Mouse (Mus musculus) c-Kit-negative CD71-positive TER-119-positive erythroid progenitor cells, embryonic 14.5 days (primary cell): Measurements from ENCODE around the gene Madd.
A peak's percentile ranks its signal among the peaks of the same experiment; 100 is the strongest.

Experiments used
- DNase-seq: peaks from one replicate; pipeline ENCODE4 v3.0.0-alpha.2; 2013; ENCODE audit warnings: low read depth, low spot score

The Madd gene

DNA sequence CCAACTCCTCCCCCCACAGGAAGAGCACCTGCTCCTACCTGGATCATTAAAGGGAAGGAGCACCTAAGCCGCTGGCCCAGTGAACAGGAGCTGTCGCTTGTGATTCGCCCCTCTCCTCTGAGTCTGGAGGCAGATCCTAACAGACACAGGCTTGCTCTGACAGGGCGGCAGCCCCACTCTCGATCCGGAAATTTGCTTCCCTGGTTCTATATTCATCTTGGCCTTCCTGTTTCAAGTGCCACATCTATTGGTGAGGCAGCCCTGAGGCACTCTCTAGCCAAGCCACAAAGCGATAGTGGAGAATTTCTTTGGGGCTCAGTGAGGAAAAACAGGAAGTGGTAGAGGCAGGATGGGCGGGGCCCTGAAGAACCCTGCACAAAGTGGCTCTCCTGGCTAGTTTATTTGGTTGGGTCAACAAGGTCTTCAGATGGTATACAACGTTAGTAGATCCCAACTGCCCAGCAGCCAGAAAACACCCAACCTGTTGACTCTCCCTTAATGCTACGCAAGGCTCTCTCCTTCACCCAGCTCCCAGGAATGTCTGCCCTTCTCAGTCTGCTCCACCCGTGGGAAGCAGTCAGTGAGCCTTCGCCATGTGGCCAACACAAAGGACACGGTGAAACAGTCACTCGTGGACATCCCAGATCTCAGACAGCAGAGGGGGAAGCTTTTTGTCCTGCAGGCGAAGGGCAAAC lies at the start of gene Madd:
Madd (minus strand) TSS at position 127 of the 695 bp plus-strand sequence.
- peak; percentile 22 for DNase-seq

DNA sequence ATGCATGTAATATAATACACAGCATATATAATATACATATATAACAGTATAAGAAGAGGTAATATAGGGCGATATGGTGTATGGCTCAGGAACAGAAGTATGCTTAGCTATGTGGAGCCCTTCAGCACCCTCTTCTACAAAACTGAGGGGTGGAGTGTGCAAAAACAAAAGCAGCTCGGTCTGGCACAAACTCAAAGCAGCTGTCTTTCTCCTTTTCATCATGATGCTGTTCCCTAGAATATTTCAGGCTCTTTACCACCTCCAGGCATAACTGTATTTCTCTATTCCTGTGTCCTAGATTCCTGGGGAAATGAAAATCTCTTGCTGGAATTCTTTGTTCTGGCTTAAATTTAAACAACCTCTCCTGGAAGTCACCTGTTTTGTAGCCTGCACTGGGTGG lies 46.1 kb upstream of the Madd start:
- no peak for DNase-seq

DNA sequence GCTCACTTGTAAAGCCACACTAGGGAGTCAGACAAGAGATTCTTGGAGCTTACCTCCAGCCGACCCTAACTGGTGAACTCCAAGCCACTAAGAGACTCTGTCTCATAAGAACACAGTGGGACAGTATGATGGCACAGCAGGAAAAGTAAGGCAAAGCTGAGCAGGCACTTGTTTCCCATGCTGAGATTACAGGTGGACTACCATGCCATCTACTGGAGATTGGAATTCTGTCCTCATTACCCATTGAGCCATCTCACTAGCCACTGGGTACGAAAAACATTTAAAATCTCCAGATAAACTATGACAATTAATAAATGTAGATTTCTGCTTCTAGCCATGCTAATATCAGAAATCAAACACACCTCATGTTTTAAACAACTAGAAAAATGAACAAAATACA lies 40.0 kb upstream of the Madd start:
- DNase-seq = no peak

DNA sequence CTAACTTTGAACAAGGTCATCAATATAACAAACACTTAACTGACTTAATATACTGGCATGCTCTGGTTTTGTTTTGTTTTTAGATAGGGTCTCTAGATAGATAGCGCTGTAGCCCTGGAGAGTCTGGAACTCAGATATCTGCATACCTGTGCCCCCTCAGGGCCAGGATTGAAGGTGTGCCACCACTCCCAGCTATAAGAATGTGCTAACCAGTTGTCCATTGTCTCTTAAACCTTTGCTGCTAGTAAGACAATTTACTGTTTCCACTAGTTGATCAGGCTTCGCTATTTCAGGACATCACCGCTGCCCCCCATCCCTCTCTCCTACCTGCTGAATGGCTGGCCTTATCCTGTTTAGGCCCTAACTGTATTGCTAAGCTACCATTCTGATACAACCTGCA lies 36.9 kb upstream of the Madd start:
- no peak for DNase-seq

DNA sequence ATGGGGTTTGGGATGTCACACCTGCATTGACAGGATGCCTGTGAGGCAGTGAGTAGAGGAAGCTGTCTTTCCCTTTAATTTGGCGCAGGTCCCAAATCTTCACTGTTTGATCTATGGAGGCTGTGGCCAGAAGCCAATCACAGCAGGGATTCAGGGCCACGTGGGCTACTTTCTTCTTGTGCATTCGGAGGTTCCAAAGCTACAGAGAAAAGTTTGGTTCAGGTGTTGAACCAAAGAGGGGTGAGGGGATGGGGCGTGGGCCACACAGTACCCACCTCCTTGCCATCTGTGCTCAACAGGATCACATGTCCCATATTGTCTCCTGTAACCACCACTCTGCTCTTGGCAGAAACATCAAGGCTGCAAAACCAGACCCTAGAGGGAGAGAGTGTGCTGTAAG lies 33.4 kb upstream of the Madd start:
- DNase-seq = no peak

DNA sequence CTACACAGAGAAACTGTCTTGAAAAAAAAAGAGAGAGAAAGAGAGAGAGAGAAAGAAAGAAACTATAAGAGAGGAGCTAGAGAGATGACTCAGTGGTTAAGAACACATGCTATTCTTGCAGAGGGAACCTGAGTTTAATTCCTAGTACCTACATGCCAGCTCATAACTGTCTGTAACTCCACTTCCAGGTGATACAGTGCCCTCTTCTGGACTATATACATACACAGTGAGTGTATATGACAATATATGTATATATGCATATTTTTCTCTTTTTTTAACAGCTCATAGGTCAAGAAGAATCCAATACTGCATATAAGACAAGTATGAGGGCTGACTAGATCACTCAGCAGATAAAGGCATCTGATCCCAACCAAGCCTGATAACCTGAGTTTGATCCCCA lies 29.7 kb upstream of the Madd start:
- DNase-seq = no peak

DNA sequence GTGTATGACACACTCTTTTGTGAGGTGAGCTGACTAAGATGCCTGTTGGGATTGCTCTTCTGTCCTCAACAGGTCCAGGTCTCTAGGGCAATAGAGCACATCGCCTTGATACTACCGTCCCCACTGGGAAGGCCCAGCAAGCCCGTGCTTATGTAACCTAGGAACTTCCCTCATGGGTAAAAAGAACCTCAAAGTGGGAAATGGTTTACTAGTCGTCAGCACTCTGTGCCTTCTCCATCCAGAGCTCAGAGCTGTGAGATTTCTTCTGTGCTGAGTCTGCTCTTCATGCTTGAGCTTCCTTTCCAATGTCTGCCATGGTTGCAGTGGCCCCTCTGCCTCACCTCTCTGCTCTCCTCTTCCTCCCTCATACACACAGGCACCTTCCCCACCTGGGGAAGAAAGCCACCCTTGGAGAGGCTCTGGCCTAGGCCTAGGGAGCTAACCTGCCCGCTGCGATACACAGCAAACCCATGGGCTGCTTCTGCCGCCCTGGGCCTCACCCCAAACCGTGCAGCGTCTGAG lies 22.7 kb upstream of the Madd start:
- DNase-seq = no peak

DNA sequence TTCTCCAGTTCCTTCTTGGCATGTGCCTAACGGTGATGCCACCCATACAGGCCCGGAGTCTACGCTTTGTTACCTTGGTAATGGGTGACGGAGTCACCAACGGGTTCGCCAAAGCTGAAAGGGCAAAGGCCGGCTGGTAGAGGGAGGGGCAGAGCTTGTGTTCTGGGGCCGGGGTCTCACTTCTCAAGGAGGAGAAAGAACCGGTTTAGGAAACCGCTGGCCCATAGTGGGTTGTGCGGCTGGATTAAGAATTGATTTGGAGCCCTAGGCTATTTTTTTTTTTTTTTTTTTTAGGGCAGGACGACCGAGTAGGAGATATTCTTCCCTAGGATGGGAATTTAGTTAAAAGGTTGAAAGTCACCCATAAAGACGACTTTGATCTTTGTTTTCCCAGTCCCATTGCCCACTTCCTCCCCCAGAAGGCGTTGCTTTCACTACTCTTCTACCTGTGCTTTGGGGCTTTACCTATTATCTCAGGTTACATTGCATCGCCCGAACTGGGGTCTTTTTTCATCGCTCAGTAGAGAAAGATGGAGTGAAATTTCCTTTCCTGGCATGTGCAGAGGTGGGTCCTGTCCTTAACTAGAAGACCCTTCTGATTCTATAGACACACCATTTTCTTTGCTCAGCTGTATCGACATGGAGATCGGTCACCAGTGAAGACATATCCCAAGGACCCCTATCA lies 19.5 kb upstream of the Madd start:
- no peak for DNase-seq

DNA sequence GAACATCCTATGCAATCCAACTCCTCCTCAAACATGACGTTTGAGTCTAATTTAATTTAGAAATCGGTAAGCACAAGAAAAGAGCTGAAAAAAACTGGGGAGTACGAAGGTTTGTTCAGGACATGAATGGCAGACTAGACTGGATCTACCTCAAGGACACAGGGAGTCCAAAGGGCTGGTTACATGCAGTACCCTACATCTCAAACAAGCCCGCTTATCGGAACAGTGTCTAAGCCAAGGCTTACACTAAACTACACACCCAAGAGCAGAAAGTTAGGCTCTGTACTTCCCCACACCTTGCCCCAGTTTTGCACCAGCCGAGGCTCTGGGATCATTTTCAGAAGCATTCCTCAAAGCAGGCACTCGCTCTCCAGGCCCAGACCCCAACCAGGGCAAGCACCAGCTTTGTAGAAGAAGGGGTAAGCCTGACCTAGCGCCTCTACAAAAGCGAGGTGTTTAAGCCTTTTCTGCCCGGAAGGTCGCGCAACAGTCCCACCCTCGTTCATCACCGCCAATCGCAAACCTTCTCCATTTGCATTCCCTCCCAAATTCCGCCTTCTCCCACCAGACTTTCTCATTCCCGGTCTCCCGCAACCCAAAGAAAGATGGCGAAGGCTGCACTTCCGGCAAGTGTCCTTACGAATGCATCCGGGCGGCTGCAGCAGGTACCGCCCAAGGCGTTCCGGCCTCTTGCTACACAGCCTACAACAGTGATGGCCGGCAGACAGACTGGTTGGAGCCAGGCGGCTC lies 18.8 kb upstream of the Madd start, which contains the start of the genes Nr1h3 and Acp2:
Nr1h3 (minus strand) TSS at position 613 of the 750 bp plus-strand sequence.
Acp2 (plus strand) TSS at position 664 of the 750 bp plus-strand sequence.
- peak; percentile 82 for DNase-seq

DNA sequence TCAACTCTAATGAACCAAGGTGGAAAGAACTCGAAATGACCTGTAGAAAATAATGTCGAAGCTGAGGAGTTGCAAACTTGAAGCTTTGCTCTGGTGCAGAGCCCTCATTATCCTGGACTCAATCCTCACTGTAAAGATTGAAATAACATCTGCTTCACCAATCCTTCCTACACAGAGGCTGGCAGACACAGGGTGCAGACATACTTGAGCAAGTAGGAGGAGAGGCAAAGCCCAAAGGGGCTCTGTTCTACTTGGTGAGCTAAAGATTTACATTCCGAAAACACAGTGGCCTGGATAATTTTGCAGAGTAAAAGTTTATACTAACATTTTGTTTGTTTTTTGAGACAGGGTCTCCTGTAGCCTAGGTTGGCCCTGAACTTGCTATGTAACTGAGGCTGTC lies 15.3 kb upstream of the Madd start:
- DNase-seq = no peak

DNA sequence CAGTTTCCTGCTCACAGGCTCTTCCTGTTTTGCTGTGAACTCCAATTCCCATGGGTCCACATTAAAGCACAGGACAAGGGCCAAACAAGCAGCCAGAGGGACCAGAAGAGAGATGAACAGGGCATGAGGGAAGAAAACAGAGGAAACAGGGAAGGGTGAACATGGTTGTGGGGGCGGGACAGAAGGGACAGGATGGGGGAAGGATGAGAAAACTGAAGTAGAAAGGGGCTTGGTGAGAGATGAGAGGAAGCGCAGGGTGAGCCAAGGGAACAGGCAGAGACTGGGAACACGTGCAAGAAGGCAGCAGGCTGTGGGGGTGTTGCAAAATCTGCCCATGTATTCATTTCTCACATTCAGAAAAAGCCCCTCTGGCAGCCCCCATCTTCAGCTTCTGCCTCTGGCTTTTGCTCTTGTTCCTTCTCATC lies 13.0 kb upstream of the Madd start:
- no peak for DNase-seq

DNA sequence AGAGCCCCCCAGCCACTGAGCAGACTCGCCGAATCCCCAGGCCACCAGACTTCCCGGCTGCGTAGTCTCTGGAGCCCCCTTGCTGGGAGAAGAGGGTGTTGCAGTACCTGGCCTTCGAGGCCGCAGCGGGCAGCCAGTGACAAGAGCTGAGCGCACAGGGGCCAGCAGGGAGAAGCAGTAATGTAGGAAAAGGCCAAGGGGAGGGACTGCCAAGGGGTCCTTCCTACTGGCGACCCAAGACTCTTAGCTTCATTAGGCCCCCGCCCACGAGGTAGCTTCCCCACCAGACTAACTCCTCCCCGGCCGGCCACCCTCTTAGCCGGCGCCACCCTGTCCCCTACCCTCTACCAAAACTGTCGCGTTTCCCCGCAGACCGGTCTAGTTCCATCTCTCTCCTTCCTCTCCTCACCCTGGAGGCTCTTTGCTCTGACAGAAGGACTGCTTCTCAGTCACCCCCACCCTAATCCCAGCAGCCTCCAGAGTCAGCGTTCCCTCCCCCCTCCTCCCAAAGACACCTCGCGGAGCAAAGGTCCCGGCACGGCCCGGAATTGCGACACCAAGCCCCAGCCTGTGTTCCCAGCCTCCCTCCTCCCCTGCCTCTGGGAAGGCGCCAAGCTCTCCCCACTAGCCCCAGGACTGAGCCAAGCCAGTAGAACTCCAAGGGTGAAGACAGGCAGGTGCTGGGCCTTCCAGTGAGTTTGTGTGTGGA lies 11.1 kb upstream of the Madd start:
- DNase-seq = no peak

DNA sequence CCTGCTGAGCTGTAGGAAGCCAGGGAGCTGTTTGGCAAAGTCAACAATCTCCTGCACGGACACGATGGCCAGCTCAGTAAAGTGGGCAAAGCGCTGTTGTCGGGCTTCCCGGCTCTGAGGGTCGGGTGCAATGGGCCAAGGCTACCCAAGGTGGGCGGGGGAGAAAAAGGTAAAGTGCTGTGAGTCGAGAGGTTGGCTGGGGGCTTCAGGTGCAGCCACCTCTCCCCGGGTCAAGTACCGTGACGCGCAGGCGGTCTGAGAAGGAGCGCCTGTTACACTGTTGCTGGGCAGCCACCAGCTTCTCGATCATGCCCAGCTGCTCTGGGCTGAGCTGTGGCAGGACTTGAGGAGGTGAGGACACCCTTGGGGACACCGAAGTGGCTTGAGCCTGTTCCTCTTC lies 6.9 kb upstream of the Madd start:
- no peak for DNase-seq

DNA sequence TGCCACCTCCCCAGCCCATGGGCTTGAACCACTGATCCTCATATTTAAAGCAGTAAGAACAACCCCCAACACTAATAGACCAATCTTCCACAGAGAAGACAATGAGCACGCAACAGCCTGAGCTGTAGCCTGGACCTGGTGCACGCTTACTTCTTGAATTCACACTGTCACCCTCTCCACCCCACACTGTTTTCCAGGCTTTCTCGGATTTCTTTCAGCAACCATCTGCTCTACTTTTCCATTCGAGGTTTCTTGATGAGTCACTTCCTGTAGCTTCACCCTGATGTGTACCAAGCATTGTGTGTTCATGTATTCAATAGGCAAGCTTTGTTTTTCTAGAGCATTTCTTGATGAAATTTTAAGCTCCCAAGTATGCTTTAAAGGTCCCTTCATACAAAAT lies 3.8 kb upstream of the Madd start:
- no peak for DNase-seq

DNA sequence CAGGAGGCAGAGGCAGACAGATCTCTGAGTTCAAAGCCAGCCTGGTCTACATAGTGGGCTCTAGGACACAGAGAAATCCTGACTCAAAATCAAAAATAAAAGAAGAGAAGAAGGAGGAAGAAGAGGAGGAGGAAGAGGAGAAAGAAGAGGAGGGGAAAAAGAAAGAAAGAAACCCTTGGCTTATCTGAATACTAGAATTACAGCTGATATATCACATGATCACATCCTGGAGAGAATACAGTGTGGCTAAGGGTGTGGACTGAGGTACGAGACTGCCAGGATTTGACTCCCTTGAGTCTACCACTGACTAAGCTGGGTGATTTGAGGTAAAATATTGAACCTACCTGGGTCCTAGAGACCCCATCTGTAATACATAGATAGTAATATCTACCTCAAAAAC lies 2.6 kb upstream of the Madd start:
- DNase-seq = no peak

DNA sequence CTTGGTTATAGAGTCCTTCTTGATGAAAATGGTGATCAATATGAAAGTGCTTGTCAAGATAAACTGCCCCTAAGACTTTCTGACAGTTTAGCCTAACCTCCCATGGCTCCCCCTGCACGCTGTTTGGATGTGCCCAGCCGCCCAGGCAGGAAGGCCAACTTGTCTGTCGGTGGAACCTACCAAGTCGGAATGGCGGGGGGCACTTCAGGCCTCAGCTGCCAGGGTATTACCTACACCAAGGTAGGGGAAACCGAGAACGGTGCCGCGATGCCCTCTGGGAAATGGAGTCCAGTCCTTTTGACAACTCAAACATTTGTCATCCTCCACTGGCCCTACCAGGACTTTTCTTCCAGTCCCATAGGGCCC lies 506 bp downstream of the Madd start:
- DNase-seq = peak; percentile 91

DNA sequence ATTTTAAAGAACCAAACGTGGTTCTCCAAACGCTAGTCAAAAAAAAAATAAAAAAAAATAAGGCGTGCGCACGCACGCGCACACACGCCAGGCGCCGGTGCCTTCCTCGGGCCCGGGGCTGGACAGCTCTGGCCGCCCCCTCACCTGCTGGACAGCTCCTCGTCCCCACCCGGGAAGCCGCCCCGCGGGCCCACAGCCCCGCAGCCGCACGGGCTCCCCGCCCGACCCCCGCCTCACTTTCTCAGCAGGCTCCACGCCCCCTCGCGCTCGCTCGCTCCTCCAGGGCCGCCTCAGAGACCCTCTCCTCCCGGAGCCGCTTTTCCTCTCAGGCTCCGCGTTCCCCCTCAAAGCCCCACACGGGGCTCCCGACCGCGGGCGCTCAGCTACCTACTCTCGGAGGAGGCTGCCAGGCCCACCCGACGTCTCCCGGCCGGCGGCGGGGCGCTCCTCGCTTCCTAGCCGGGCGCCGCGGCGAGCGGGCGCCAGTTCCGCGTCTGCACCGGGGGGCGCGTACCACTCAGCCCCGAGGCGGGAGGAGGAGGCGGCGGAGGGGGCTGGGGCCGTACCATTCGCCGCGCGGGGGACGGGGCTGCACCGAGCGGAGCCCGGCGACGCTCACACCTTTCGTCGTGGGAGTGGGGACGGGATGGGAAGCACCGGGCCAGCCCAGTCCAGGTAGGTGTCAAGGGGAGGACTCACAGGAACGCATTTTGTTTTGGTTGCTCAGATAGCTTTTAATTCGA lies 1.1 kb downstream of the Madd start:
- no peak for DNase-seq

DNA sequence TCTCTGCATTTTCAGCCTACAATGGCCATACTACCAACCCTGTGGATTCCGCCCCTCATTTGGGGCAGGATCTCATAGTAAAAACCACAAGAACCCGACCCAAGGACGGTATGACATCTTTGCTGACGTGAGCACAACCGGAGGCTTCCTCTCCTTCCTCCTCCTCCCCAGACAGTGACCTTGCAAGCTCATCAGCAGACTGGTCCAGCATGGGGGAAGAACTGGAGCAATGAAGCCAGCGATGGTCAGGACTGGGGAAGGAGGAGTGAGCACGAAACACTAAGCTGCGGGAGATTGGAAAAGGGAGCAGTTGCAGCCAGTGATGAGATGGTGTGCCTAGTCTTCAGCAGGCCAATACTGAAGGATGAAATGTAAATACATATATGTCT lies 1.6 kb downstream of the Madd start:
- DNase-seq = no peak

DNA sequence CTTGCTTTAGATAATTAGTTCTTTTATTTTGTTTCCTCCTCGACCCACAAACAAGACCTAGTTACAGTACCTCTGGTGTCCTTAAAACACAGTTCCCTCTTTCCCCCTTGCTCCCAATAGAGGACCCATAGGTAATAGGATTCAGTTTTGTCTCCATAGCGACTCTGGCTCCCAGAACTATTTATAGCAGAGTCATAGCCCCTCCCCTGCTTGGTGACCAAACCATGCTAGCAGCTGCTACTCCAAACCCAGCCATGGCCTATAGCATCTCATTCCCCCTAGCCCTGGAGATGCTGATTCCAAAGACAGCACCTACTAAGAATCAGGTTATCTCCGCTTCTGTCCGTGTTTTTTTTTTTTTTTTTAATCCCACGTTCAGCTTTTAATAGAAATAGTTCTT lies 2.9 kb downstream of the Madd start:
- DNase-seq = no peak

DNA sequence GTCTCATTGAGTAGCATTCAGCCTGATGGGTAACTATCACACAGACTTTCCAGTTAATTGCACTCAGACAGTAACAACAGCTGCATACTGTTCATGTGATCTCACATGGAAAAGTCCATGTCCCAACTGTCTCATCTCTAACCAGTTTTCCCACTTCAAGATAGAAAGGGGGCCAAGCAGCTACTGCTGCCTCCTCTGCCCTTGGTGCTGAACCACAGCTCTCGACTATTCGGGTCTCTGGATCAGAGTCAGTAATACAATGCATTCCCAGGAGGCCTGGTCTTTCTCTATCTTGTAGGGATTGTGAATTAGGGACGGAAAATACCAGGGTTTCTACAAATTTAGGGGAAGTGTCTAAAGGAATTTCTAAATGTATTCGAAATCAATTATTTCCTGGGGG lies 3.8 kb downstream of the Madd start:
- no peak for DNase-seq

DNA sequence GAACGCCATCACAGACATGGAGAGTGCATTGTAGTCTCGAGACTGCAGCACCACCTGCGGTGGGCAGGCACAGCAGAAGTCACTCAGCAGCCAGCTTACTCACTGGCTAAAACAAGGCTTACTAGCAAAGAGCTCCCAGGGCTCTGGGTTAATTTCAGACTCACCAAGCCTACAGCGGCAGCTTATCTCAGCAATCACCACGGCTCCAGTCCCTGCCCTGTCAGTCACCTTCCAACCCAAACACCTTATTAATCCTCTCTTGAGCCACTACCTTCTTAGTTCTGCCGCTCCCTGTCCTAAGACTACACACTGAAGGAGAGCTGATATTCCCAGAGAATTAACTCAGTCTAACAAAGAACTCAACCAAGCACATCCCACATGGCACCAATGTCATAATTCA lies 7.4 kb downstream of the Madd start:
- DNase-seq = no peak
